Mouse (Mus musculus) testis, adult 2 months (tissue): ENCODE results near the gene Tac4.

Source experiments
- CTCF ChIP-seq: fragments of 200-500 bp; IDR thresholded peaks from 2 replicates; pipeline ENCODE4 v1.5.1; 2012; ENCODE audit warnings: low read depth, mild to moderate bottlenecking, inconsistent platforms, low read length, moderate library complexity; ENCODE audit not compliant: control insufficient read depth, insufficient read depth, insufficient replicate concordance
- POLR2A ChIP-seq: fragments of 200-500 bp; IDR thresholded peaks from 2 replicates; pipeline ENCODE4 v1.6.1; 2012; ENCODE audit warnings: low read depth, mild to moderate bottlenecking, inconsistent platforms, low read length, moderate library complexity; ENCODE audit not compliant: control insufficient read depth

DNA sequence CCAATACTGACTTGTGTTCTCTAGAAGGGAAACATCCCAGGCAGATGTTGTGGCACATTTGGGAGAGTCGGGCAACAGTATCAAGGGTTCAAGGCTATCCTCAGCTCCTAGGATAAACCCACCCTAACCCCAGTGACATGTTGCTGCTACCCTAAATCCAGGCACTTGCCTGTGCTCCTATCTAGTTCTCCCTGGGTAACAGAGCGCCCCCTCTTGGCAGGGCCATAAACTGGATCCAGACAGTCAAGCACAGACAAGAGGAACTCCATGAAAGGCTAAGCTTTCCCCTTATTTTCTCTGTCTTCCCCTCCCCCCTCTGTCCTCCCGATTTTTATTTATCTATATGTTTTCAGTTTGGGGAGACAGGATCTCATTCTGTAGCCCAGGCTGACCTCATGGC lies 45.1 kb upstream of the Tac4 start:
- TF ChIP-seq POLR2A (no peak), CTCF (no peak; the same call in 1 of the 2 replicates)
